Mouse (Mus musculus) embryonic fibroblast, embryonic 13.5 days (primary cell): ENCODE data around the gene Prkcg.

Experiments
- CTCF ChIP-seq: IDR thresholded peaks from 2 replicates; pipeline ENCODE4 v1.5.1; 2011; ENCODE audit warnings: mild to moderate bottlenecking, control low read depth, low read length, moderate library complexity, borderline replicate concordance; ENCODE audit not compliant: insufficient read depth
- POLR2A ChIP-seq: IDR thresholded peaks from 2 replicates; pipeline ENCODE4 v1.6.1; 2011; ENCODE audit warnings: low read depth, mild to moderate bottlenecking, control low read depth, low read length, moderate library complexity

DNA sequence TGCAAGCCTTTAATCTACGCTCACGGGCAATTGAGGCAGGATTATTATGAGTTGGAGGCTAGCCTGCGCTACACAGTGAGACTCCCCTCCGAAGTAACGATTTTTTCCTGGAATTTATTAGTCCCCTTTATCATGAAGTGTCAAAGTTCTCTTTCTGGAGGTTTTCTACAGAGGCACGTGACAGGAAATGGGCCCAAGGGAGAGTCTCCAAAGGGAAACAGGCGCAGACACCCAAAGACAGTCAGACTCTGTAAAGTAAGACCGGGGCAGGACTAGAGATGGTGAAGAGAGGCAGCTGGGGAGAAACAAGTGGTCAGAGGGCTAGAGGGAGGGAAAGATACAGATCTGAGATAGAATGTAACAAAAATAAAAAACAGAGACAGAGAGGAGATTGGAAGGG, 21.1 kb upstream of the Prkcg start:
- TF ChIP-seq CTCF (no peak), POLR2A (no peak)
